Mouse (Mus musculus) MEL (cell line): ENCODE results near the gene Frmpd2. TPM values are rescaled to one million over a fixed set of nuclear protein-coding genes. Genes with fewer than 3 reads are reported as not detected.

ENCODE experiments used
- DNase-seq: peaks from one replicate; pipeline ENCODE4 v3.0.0; 2011; ENCODE audit warnings: low read depth, low spot score
- H3K27ac ChIP-seq: 2 replicates; pipeline ENCODE4 v1.5.1; 2012; ENCODE audit warnings: low read depth, mild to moderate bottlenecking, control low read depth, low read length, moderate library complexity; ENCODE audit not compliant: control insufficient read depth
- H3K27me3 ChIP-seq, 2 experiments: fragments of 150-350 bp in 1 of 2; sonication (generic) in 1 of 2; 2 replicates each; pipeline ENCODE4 v1.6.1; 2012; ENCODE audit warnings: low read length in 2 of 2, mild to moderate bottlenecking in 2 of 2, improper control_type of control experiment in 1 of 2, moderate library complexity in 1 of 2; ENCODE audit not compliant: insufficient read depth in 2 of 2, control insufficient read depth in 1 of 2
- H3K36me3 ChIP-seq, 2 experiments: 2 replicates each; pipeline ENCODE4 v1.6.1; 2012 to 2014; ENCODE audit warnings: low read length in 2 of 2, improper control_type of control experiment in 1 of 2, inconsistent platforms in 1 of 2, mild to moderate bottlenecking in 1 of 2; ENCODE audit not compliant: insufficient read depth in 2 of 2, control insufficient read depth in 1 of 2
- H3K4me1 ChIP-seq, 2 experiments: fragments of 150-350 bp in 1 of 2; sonication (generic) in 1 of 2; 2 replicates each; pipeline ENCODE4 v1.6.1; 2012; ENCODE audit warnings: low read length in 2 of 2, improper control_type of control experiment in 1 of 2, mild to moderate bottlenecking in 1 of 2; ENCODE audit not compliant: insufficient read depth in 2 of 2, control insufficient read depth in 1 of 2
- H3K4me3 ChIP-seq, 2 experiments: fragments of 150-350 bp in 1 of 2; sonication (generic) in 1 of 2; 2 replicates each; pipeline ENCODE4 v1.5.1; 2012; ENCODE audit warnings: low read depth in 2 of 2, low read length in 2 of 2, mild to moderate bottlenecking in 2 of 2, moderate library complexity in 2 of 2, control low read depth in 1 of 2, improper control_type of control experiment in 1 of 2; ENCODE audit not compliant: control insufficient read depth in 1 of 2, insufficient read depth in 1 of 2
- H3K79me2 ChIP-seq: 2 replicates; pipeline ENCODE4 v1.6.1; 2012; ENCODE audit warnings: mild to moderate bottlenecking, low read length, moderate library complexity; ENCODE audit not compliant: control insufficient read depth, poor library complexity, insufficient read depth
- H3K9ac ChIP-seq: 2 replicates; pipeline ENCODE4 v1.6.1; 2012; ENCODE audit warnings: low read depth, mild to moderate bottlenecking, control low read depth, low read length, moderate library complexity; ENCODE audit not compliant: control insufficient read depth, poor library complexity, severe bottlenecking
- H3K9me3 ChIP-seq: fragments of 150-350 bp; sonication (generic); replicated peaks from 2 replicates; pipeline ENCODE4 v1.6.1; 2012; ENCODE audit warnings: mild to moderate bottlenecking, low read length, improper control_type of control experiment, moderate library complexity; ENCODE audit not compliant: insufficient read depth
- CHD1 ChIP-seq: IDR thresholded peaks from 2 replicates; pipeline ENCODE4 v1.6.1; 2012; ENCODE audit warnings: low read depth, mild to moderate bottlenecking, inconsistent platforms, low read length, improper control_type of control experiment
- ELF1 ChIP-seq: IDR thresholded peaks from 2 replicates; pipeline ENCODE4 v1.6.1; 2014; ENCODE audit warnings: low read depth, mild to moderate bottlenecking, inconsistent platforms, low read length, improper control_type of control experiment, moderate library complexity
- ETS1 ChIP-seq: IDR thresholded peaks from 2 replicates; pipeline ENCODE4 v1.6.1; 2012; ENCODE audit warnings: low read depth, mild to moderate bottlenecking, inconsistent platforms, low read length, improper control_type of control experiment, moderate library complexity
- GABPA ChIP-seq: IDR thresholded peaks from 2 replicates; pipeline ENCODE4 v1.6.1; 2012; ENCODE audit warnings: low read depth, mild to moderate bottlenecking, inconsistent platforms, low read length, improper control_type of control experiment, moderate library complexity
- GATA1 ChIP-seq: IDR thresholded peaks from 2 replicates; pipeline ENCODE4 v1.6.1; 2011; ENCODE audit warnings: low read depth, low read length, improper control_type of control experiment
- HCFC1 ChIP-seq: IDR thresholded peaks from 2 replicates; pipeline ENCODE4 v1.6.1; 2012; ENCODE audit warnings: low read depth, mild to moderate bottlenecking, inconsistent platforms, low read length, improper control_type of control experiment, moderate library complexity
- JUND ChIP-seq: IDR thresholded peaks from 2 replicates; pipeline ENCODE4 v1.6.1; 2011; ENCODE audit warnings: low read depth, mild to moderate bottlenecking, improper control_type of control experiment, low read length
- MAFK ChIP-seq: IDR thresholded peaks from 2 replicates; pipeline ENCODE4 v1.6.1; 2011; ENCODE audit warnings: low read depth, mild to moderate bottlenecking, low read length, improper control_type of control experiment, borderline replicate concordance
- MAX ChIP-seq: IDR thresholded peaks from 2 replicates; pipeline ENCODE4 v1.6.1; 2011; ENCODE audit warnings: low read length, improper control_type of control experiment
- MEF2A ChIP-seq: IDR thresholded peaks from 2 replicates; pipeline ENCODE4 v1.6.1; 2014; ENCODE audit warnings: low read depth, mild to moderate bottlenecking, inconsistent platforms, low read length, improper control_type of control experiment; ENCODE audit not compliant: poor library complexity, insufficient replicate concordance, severe bottlenecking; ENCODE audit errors: extremely low read depth
- MXI1 ChIP-seq: IDR thresholded peaks from 2 replicates; pipeline ENCODE4 v1.6.1; 2011; ENCODE audit warnings: mild to moderate bottlenecking, low read depth, low read length, improper control_type of control experiment
- MYC ChIP-seq: IDR thresholded peaks from 2 replicates; pipeline ENCODE4 v1.6.1; 2011; ENCODE audit warnings: low read depth, mild to moderate bottlenecking, low read length, improper control_type of control experiment, moderate library complexity
- NRF1 ChIP-seq: IDR thresholded peaks from 2 replicates; pipeline ENCODE4 v1.6.1; 2014; ENCODE audit warnings: low read depth, mild to moderate bottlenecking, inconsistent platforms, low read length, improper control_type of control experiment, moderate library complexity; ENCODE audit not compliant: poor library complexity, insufficient read depth, severe bottlenecking
- POLR2A ChIP-seq, 2 experiments: IDR thresholded peaks; 2 replicates each; pipeline ENCODE4 v1.6.1; 2011 to 2012; ENCODE audit warnings: low read length in 2 of 2, mild to moderate bottlenecking in 2 of 2, control low read depth in 1 of 2, improper control_type of control experiment in 1 of 2, low read depth in 1 of 2, moderate library complexity in 1 of 2; ENCODE audit not compliant: control insufficient read depth in 1 of 2, insufficient read depth in 1 of 2, poor library complexity in 1 of 2
- SIN3A ChIP-seq: IDR thresholded peaks from 2 replicates; pipeline ENCODE4 v1.6.1; 2012; ENCODE audit warnings: low read length, improper control_type of control experiment, inconsistent platforms
- SMC3 ChIP-seq: IDR thresholded peaks from 2 replicates; pipeline ENCODE4 v1.6.1; 2011; ENCODE audit warnings: low read depth, low read length, improper control_type of control experiment
- TBP ChIP-seq: IDR thresholded peaks from 2 replicates; pipeline ENCODE4 v1.8.0; 2011; ENCODE audit warnings: low read depth, low read length, improper control_type of control experiment
- UBTF ChIP-seq: IDR thresholded peaks from 2 replicates; pipeline ENCODE4 v1.6.1; 2012; ENCODE audit warnings: low read depth, mild to moderate bottlenecking, inconsistent platforms, low read length, improper control_type of control experiment, moderate library complexity, borderline replicate concordance; ENCODE audit not compliant: insufficient read depth
- USF1 ChIP-seq: IDR thresholded peaks from 2 replicates; pipeline ENCODE4 v1.6.1; 2014; ENCODE audit warnings: low read depth, mild to moderate bottlenecking, inconsistent platforms, low read length, improper control_type of control experiment, moderate library complexity
- USF2 ChIP-seq, 2 experiments: IDR thresholded peaks; 2 replicates each; pipeline ENCODE4 v1.6.1; 2011 to 2012; ENCODE audit warnings: improper control_type of control experiment in 2 of 2, low read length in 2 of 2, borderline replicate concordance in 1 of 2, inconsistent platforms in 1 of 2, low read depth in 1 of 2, mild to moderate bottlenecking in 1 of 2; ENCODE audit not compliant: insufficient read depth in 1 of 2
- ZKSCAN1 ChIP-seq: IDR thresholded peaks from 2 replicates; pipeline ENCODE4 v1.6.1; 2012; ENCODE audit warnings: low read depth, mild to moderate bottlenecking, inconsistent platforms, low read length, improper control_type of control experiment, moderate library complexity
- ZMIZ1 ChIP-seq: IDR thresholded peaks from 2 replicates; pipeline ENCODE4 v1.6.1; 2012; ENCODE audit warnings: low read depth, mild to moderate bottlenecking, inconsistent platforms, low read length, improper control_type of control experiment, moderate library complexity
- polyA plus RNA-seq, 2 experiments: library from polyadenylated mRNA; stranded (reverse) in 1 of 2; unstranded in 1 of 2; fragments of >175 nt in 1 of 2; fragments of >200 nt in 1 of 2; gene quantifications; 2 replicates each; pipeline versions ENCODE4 v1.2.1 to v1.2.4; 2012; ENCODE audit warnings: low replicate concordance in 2 of 2, low read depth in 1 of 2; ENCODE audit not compliant: insufficient read length in 2 of 2, insufficient read depth in 1 of 2, missing spikeins in 1 of 2
- total RNA-seq: library from RNA; depleted of rRNA; stranded (reverse); fragments of 300-350 nt; gene quantifications from 2 replicates; pipeline ENCODE4 v1.2.3, GENCODE M21; 2012

The Frmpd2 gene
- total and polyA plus RNA-seq, 3 experiments, result not detected

- Histone ChIP-seq H3K4me1 (no peaks in the 10 kb centered on the region), H3K79me2 (no peaks in the 10 kb centered on the region), H3K9ac (no peak overlapping the region), H3K9me3 (no peaks in the 10 kb centered on the region), H3K4me3 (no peak overlapping the region), H3K36me3 (no peaks in the 10 kb centered on the region), H3K27me3 (no peaks in the 10 kb centered on the region), H3K27ac (no peak overlapping the region)
- DNase-seq, result no peak
- TF ChIP-seq POLR2A (IDR thresholded peaks at IDR 0.05; ENCODE audit: control insufficient read depth in 1 of 2, insufficient read depth in 1 of 2, low read depth in 1 of 2, low read length in 2 of 2, poor library complexity in 1 of 2), result no peak
- TF ChIP-seq GATA1, result no peak
- TF ChIP-seq ELF1, result no peak
- no peak for TF ChIP-seq ZMIZ1
- no peak for TF ChIP-seq SIN3A
- no peak for TF ChIP-seq ZKSCAN1
- no peak for TF ChIP-seq CHD1
- no peak for TF ChIP-seq SMC3
- TF ChIP-seq MEF2A, result no peak
- TF ChIP-seq MXI1, result no peak
- TF ChIP-seq USF2 (IDR thresholded peaks at IDR 0.05; ENCODE audit: borderline replicate concordance in 1 of 2, insufficient read depth in 1 of 2, low read depth in 1 of 2, low read length in 2 of 2), result no peak
- TF ChIP-seq TBP, result no peak
- no peak for TF ChIP-seq MAX
- no peak for TF ChIP-seq MAFK
These were observed 62.0 kb downstream of the Frmpd2 start for GRCm38 (mm10) chr14:33533516-33533915.

- H3K27ac ChIP-seq, result no peak overlapping the region
- no peak overlapping the region for H3K4me3 ChIP-seq
- no peaks in the 10 kb centered on the region for H3K36me3 ChIP-seq
- H3K9me3 ChIP-seq, result no peaks in the 10 kb centered on the region
- DNase-seq, result no peak
- H3K27me3 ChIP-seq, result no peaks in the 10 kb centered on the region
- no peaks in the 10 kb centered on the region for H3K79me2 ChIP-seq
- H3K9ac ChIP-seq, result no peak overlapping the region
- TF ChIP-seq ELF1 (no peak), POLR2A (IDR thresholded peaks at IDR 0.05; ENCODE audit: control insufficient read depth in 1 of 2, insufficient read depth in 1 of 2, low read depth in 1 of 2, low read length in 2 of 2, poor library complexity in 1 of 2) (no peak), MYC (no peak), SIN3A (no peak), USF1 (no peak), GABPA (no peak), HCFC1 (no peak), JUND (no peak), NRF1 (no peak), MEF2A (no peak), UBTF (no peak), ETS1 (no peak)
- no peaks in the 10 kb centered on the region for H3K4me1 ChIP-seq
These were observed 63.8 kb downstream of the Frmpd2 start for GRCm38 (mm10) chr14:33535317-33535716.
